Mouse (Mus musculus) Patski (cell line): ENCODE results near the gene Dtnbp1. TPM values are rescaled to one million over a fixed set of nuclear protein-coding genes. Genes with fewer than 3 reads are reported as not detected.

ENCODE experiments used
- ATAC-seq: fragments of 100-300 bp; one replicate; pipeline ENCODE4 v1.8.0; 2021
- CTCF ChIA-PET: fragments of 350-600 bp; sonication (Branson Sonifier 250); formaldehyde crosslinking; loops from one replicate; lab custom pipeline; 2022; ENCODE audit warnings: inconsistent platforms; lab: Charles Lee
- POLR2A ChIA-PET: fragments of 350-600 bp; sonication (Branson Sonifier 250); formaldehyde crosslinking; loops from one replicate; lab custom pipeline; 2022; ENCODE audit warnings: antibody characterized with exemption, inconsistent platforms; lab: Charles Lee
- DNase-seq: peaks from one replicate; pipeline ENCODE4 v3.0.0-alpha.2; 2011; ENCODE audit warnings: low read depth, low spot score
- H3K27me3 ChIP-seq: fragments of 371-371 bp; one replicate; pipeline ENCODE4 v1.5.1; 2021
- CTCF ChIP-seq: fragments of 100-300 bp; IDR thresholded peaks from one replicate; pipeline ENCODE4 v1.5.1; 2021
- in situ Hi-C: fragments of 300-500 bp; cut with MboI; formaldehyde crosslinking; loops from 3 replicates; pipeline ENCODE4 v1.11.1; 2018; ENCODE audit warnings: low pct_unique_long_range_greater_than_20kb, mixed read lengths
- polyA plus RNA-seq: library from polyadenylated mRNA; unstranded; gene quantifications from one replicate; pipeline ENCODE4 v1.2.3, GENCODE M21; 2021

The Dtnbp1 gene
- polyA plus RNA-seq = 155 TPM

DNA sequence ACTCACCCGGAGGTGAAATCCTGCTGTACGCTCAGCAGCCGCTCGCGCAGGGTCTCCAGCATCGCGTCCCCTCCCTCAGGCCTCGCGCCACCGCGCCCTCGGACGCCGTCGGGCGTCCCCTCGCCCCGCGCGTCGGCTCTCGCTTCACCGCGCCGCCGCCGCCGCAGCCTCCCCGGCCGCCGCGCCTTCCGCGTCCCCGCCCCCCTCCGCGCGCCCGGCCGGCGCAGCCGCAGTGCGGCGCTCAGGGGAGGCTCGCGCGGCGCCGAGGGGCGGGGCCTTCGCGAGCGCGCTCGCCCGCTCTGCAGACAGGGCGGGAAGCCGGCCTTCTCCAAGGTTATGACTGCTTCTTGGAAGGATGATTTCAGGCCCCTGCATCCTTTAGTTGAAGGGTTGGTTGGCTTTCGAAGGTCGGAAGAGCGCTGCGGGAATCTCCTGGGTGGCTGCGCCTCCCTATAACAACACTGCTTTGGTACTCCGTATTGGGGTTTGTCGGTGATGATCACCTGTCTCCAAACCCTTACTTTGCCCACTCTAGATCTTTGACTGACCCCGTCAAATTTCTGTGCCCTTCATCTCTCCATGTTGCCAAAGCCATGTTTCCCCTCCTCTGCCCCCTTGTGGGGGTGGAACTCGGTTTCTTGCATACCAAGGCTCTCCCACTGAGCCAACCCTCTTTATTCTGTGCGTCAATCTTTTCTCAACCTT, at the start of gene Dtnbp1:
Gene Dtnbp1 (minus strand): TSS at position 237 of the 705 bp plus-strand sequence.
- POLR2A ChIA-PET = interaction anchor here (0.8 kb wide), 1 partner anchor 23 kb away, joined by 3 read pairs; no protein-coding TSS in a partner anchor
- peak; percentile 35 for TF ChIP-seq CTCF
- ATAC-seq = peak; percentile 45

DNA sequence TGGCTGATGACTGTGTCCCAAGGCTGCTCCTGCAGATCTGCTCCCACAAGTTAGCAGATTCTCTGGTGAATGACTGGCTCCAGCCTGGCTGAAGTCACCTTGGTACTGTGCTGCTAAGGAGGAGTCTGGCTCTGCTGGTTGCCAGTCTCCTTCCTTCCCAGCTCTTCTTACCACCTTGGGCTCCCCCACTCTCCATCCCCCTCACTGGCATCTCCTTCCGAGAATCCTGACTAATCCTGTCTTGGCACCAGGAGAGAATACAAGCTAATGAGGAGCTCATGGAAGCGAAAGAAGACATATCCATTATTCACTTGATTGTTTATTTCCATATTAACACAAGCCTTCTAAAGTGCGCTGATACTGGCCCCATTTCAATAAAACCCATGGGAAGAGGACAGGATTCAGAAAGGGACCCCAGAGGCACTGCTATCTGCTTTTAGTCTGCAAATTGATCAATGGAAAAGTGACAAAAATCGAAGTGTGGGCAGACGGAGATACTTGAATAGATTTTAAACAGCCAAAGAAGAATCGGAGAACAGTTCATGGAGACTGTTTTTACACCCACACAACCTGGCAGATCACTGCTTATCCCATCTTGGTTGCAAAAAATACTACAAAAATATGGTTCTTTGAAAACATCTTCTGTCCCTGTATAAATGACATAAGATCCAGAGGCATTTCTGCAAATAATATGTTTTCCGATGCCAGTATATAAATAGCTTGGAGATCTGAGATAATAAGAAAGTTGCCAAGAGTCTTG, 47.5 kb upstream of the Dtnbp1 start:
- DNase-seq (no peak), ATAC-seq (no peak)
- H3K27me3 ChIP-seq = peaks cover 20% of the 10 kb centered on the region
- CTCF ChIA-PET = no interaction called here
- in situ Hi-C loops = no loop called here
- POLR2A ChIA-PET = no interaction called here
- no peak for TF ChIP-seq CTCF

More for the DNA sequence above, at the start of gene Dtnbp1:
- no peaks in the 10 kb centered on the region for H3K27me3 ChIP-seq
- DNase-seq = no peak
- CTCF ChIA-PET = interaction anchor here (0.9 to 1.0 kb wide), 2 partner anchors 18 to 22 kb away, joined by 3 to 4 read pairs; no protein-coding TSS in a partner anchor
- in situ Hi-C loops = no loop called here

GRCm38 (mm10) chr13:45043466-45043865, 41.5 kb upstream of the Dtnbp1 start:
- peaks cover 20% of the 10 kb centered on the region for H3K27me3 ChIP-seq
- in situ Hi-C loops = no loop called here
- no peak for TF ChIP-seq CTCF
- DNase-seq (no peak), ATAC-seq (no peak)
- ChIA-PET POLR2A (no interaction called here), CTCF (no interaction called here)

DNA sequence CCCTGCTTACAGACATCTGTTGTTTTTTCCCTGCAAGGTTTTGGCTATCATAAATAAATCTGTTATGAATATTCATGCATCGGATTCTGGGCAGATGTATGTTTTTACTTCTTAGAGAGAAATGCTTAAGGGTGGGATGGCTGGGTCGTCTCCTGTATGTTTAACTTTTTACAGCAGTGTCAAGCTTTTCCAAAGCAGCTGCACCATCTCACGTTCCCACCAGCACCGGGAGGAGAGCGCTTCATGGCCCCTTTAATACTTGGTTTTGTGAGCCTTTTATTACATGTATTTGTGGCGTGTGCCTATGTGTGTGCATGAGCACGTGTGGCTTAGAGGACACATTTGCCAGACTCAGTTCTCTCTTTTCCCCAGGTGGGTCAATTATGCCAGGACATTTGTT, 38.8 kb upstream of the Dtnbp1 start:
- ChIA-PET POLR2A (no interaction called here), CTCF (no interaction called here)
- peaks cover 12% of the 10 kb centered on the region for H3K27me3 ChIP-seq
- ATAC-seq (no peak), DNase-seq (no peak)
- in situ Hi-C loops = no loop called here
- no peak for TF ChIP-seq CTCF

DNA sequence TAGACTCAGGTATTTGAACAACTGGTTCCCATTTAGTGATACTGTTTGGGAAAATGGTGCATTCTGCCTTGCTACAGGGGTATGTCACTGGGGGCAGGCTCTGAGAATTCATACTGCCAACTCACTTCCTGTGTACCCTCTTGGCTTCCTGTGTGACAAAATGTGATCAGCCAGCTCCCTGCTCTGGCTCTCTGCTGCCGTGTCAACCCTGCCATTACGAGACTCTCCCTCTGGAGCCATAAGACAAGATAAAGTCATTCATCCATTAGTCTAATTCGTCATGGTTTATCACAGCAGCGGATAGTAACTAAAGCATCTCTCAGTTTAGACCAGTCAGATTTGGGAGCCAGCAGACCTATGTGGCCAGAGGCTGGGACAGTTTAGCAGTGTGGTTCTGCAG, 38.2 kb upstream of the Dtnbp1 start:
- ChIA-PET CTCF (no interaction called here), POLR2A (no interaction called here)
- ATAC-seq (no peak), DNase-seq (no peak)
- H3K27me3 ChIP-seq = peaks cover 9% of the 10 kb centered on the region
- no peak for TF ChIP-seq CTCF
- in situ Hi-C loops = no loop called here

- no peak for DNase-seq
- no peak for TF ChIP-seq CTCF
- no peak for ATAC-seq
- in situ Hi-C loops = loop anchor here (10.0 kb wide), 2 partner anchors 128 to 408 kb away; no protein-coding TSS in a partner anchor
- ChIA-PET CTCF (no interaction called here), POLR2A (no interaction called here)
- H3K27me3 ChIP-seq = no peaks in the 10 kb centered on the region
Measured at GRCm38 (mm10) chr13:45036417-45036816, 34.5 kb upstream of the Dtnbp1 start.

- no peak for ATAC-seq
- POLR2A ChIA-PET = no interaction called here
- CTCF ChIA-PET = no interaction called here
- no peak for TF ChIP-seq CTCF
- in situ Hi-C loops = loop anchor here (5.0 to 10.0 kb wide), 3 partner anchors 130 to 443 kb away; no protein-coding TSS in a partner anchor
- H3K27me3 ChIP-seq = no peaks in the 10 kb centered on the region
- no peak for DNase-seq
Measured at GRCm38 (mm10) chr13:45034759-45035158, 32.8 kb upstream of the Dtnbp1 start.

DNA sequence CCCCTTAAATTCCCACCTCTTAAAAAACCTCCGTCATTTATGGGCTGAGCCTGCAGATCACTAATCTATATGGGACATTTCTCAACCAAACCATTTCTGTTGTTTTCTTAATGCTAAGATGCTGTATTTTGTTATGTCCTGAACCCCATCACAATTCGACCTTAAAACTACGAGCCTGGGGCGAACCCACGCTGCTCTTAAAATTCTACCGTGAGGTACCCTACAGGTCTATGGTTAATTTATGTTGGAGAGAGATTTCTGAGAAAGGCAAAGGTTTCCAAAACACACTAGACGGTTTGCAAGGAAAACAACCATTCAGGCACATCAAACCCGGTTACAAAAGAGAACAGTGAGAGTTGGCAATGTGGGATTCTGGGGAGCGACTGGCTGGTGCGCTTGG, 31.4 kb upstream of the Dtnbp1 start:
- in situ Hi-C loops = loop anchor here (5.0 to 10.0 kb wide), 3 partner anchors 131 to 444 kb away; no protein-coding TSS in a partner anchor
- no peak for ATAC-seq
- ChIA-PET POLR2A (no interaction called here), CTCF (no interaction called here)
- TF ChIP-seq CTCF = no peak
- no peaks in the 10 kb centered on the region for H3K27me3 ChIP-seq
- no peak for DNase-seq

DNA sequence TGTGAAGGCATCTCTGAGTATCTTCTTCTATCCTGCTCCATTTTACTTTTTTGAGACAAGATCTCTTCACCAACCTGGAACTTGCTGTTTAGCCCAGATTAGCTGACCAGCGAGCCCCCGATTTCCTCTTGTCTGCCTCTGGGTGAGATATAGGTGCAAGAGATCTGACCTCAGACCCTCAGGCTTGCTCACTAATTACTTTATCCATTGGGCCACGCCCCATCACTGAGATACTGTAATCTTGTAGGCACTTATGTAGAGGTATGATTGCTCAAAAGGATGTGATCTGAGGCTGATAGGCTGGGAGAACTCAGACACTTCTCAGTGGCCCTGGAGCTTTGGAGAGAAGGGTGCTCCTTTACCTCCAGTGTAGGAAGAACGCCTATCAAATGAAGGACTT, 30.5 kb upstream of the Dtnbp1 start:
- DNase-seq (no peak), ATAC-seq (no peak)
- H3K27me3 ChIP-seq = no peaks in the 10 kb centered on the region
- in situ Hi-C loops = loop anchor here (5.0 to 10.0 kb wide), 3 partner anchors 132 to 445 kb away; no protein-coding TSS in a partner anchor
- ChIA-PET POLR2A (no interaction called here), CTCF (no interaction called here)
- no peak for TF ChIP-seq CTCF

GRCm38 (mm10) chr13:45031748-45032147, 29.8 kb upstream of the Dtnbp1 start:
- no peak for TF ChIP-seq CTCF
- in situ Hi-C loops = loop anchor here (5.0 to 10.0 kb wide), 3 partner anchors 133 to 446 kb away; no protein-coding TSS in a partner anchor
- ChIA-PET CTCF (interaction anchor here (0.8 to 2.3 kb wide), 8 partner anchors 12 to 446 kb away, joined by 3 to 12 read pairs (median 4); no protein-coding TSS in a partner anchor), POLR2A (interaction anchor here (0.6 kb wide), 1 partner anchor 493 kb away, joined by 4 read pairs; no protein-coding TSS in a partner anchor)
- no peak for ATAC-seq
- no peak for DNase-seq
- no peaks in the 10 kb centered on the region for H3K27me3 ChIP-seq
